Mouse (Mus musculus) erythroblast, embryonic 14.5 days (primary cell): ENCODE data around the gene Fhad1. TPM values are rescaled to one million over a fixed set of nuclear protein-coding genes. Genes with fewer than 3 reads are reported as not detected.

Experiments used
- H3K27me3 ChIP-seq: 2 replicates; pipeline ENCODE4 v1.6.1; 2012; ENCODE audit warnings: inconsistent platforms; ENCODE audit not compliant: control insufficient read depth
- H3K36me3 ChIP-seq: 2 replicates; pipeline ENCODE4 v1.6.1; 2012; ENCODE audit warnings: mild to moderate bottlenecking, inconsistent platforms; ENCODE audit not compliant: control insufficient read depth
- H3K4me1 ChIP-seq: 2 replicates; pipeline ENCODE4 v1.6.1; 2012; ENCODE audit warnings: inconsistent platforms; ENCODE audit not compliant: control insufficient read depth
- H3K4me3 ChIP-seq: replicated peaks from 2 replicates; pipeline ENCODE3; 2012; ENCODE audit warnings: moderate library complexity, mild to moderate bottlenecking, inconsistent platforms
- H3K9me3 ChIP-seq: 2 replicates; pipeline ENCODE4 v1.6.1; 2012; ENCODE audit warnings: low read length, inconsistent platforms, mixed read lengths; ENCODE audit not compliant: control insufficient read depth
- GATA1 ChIP-seq: IDR thresholded peaks from 2 replicates; pipeline ENCODE4 v1.6.1; 2012; ENCODE audit warnings: low read length, inconsistent platforms, mixed read lengths
- TAL1 ChIP-seq: IDR thresholded peaks from 3 replicates; pipeline ENCODE4 v1.6.1; 2012; ENCODE audit warnings: low read length, inconsistent platforms, mixed read lengths
- polyA plus RNA-seq: library from polyadenylated mRNA; stranded (reverse); fragments of >175 nt; gene quantifications from 2 replicates; pipeline ENCODE4 v1.2.3, GENCODE M21; 2012

Fhad1 gene
- not detected in 2 replicates for polyA plus RNA-seq

DNA sequence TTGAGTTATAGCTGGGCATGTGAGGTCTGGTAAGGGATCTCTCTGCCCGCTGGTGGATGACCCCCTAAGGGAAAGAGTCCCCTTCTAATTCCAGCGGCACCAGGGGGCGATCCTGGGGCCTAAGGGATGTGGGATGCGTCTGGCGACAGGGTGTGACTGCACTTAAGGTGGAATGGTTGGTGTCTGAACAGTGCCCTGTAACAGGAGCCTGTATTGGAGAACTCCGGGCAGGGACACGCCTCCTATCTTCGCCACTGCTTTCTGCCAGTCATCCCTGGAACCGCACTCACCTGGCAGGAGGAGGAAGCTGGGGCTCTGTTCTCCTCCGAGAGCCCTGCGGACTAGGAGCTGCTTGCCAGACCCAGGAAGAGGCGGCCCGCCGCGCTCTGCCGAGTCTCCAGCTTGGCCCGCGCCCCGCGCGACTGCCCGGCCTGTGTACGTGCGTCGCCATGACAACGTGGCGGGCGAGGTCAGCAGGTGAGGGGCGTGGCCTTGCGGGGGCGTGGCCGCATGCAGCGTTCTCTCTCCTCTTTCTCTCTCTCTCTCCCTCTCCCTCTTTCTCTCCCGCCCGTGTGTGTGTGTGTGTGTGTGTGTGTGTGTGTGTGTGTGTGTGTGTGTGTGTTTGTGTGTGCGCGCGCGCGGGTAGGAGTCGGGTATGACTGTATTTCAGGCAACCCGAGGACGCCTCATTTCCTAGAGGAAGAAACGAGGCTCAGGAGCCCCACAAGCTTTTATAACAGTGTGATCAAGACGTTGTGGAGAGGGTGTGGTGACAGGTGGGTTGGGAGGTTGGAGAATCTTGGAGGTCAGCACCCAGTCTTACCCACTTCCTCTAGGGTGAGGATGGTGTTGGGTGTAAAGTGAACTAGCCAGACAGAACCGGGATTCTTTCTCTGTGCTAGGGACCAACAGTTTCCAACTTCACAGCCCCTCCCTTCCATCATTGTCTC is at the start of gene Fhad1:
Fhad1 (minus strand) TSS at position 424 of the 950 bp plus-strand sequence.
- peaks cover 48% of the 10 kb centered on the region for H3K4me1 ChIP-seq
- H3K9me3 ChIP-seq = no peaks in the 10 kb centered on the region
- H3K4me3 ChIP-seq = peak within 1 kb of the TSS; percentile 42

GRCm38 (mm10) chr4:142063057-142063534 is 48.2 kb upstream of the Fhad1 start:
- H3K9me3 ChIP-seq = no peaks in the 10 kb centered on the region
- no peak overlapping the region for H3K4me3 ChIP-seq
- H3K4me1 ChIP-seq = peaks cover 23% of the 10 kb centered on the region
- H3K27me3 ChIP-seq = no peaks in the 10 kb centered on the region; the same call in 1 of the 2 replicates
- H3K36me3 ChIP-seq = no peaks in the 10 kb centered on the region
- no peak for TF ChIP-seq GATA1
- TF ChIP-seq TAL1 = no peak

More for the DNA sequence above, at the start of gene Fhad1:
- TF ChIP-seq GATA1 (no peak), TAL1 (no peak)
- H3K36me3 ChIP-seq = no peaks in the 10 kb centered on the region
- H3K27me3 ChIP-seq = peaks cover 57% of the 10 kb centered on the region

- TF ChIP-seq TAL1 = no peak
- TF ChIP-seq GATA1 = no peak
- no peaks in the 10 kb centered on the region; the same call in 1 of the 2 replicates for H3K27me3 ChIP-seq
- H3K36me3 ChIP-seq = no peaks in the 10 kb centered on the region
- peaks cover 23% of the 10 kb centered on the region for H3K4me1 ChIP-seq
- H3K9me3 ChIP-seq = no peaks in the 10 kb centered on the region
- no peak overlapping the region for H3K4me3 ChIP-seq
These were observed 46.8 kb upstream of the Fhad1 start for GRCm38 (mm10) chr4:142061485-142062240.

DNA sequence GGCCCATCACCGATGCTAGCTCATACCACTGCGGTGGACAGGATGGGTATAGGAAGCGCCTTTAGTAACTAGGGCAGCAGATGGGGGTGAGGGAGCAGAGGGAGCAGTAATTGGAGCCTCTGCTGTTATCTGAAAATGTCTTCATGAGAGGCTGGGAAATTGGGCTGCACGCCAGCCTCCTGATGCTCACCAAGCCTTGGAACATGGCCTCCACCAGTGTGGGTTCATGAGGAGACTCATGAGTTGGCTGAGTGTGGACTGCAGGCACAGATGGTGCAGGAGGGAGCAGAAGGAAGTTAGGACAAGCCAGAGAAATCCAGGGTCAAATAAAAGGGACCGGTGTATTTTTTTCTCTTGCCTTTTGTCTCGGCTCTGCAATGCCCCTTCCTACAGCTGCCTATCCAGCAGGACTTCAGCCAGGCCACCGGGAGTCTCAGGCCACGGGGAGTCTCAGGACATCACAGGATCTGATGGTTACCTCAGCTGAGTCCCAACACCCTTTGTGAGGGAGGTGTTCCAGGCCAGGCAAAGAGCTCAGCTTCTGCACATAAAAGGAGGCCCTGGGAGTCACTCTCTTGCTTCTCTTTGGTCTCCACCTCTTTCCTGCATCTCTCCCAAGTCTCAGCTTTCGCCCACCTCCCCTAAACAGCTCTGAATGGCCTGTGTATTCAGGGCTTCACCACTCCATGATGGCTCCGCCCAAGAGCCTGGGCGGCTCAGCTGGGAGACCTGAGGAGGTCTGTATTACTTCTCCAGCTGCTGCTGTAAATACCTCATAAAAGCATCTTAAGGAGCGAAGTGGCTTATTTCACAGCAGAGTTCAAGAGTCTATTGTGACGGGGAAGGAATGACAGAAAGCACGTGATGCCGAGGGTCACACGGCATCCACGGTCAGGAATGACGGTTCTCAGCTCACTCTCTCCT is 45.8 kb upstream of the Fhad1 start:
- Histone ChIP-seq H3K27me3 (no peaks in the 10 kb centered on the region; the same call in 1 of the 2 replicates), H3K36me3 (no peaks in the 10 kb centered on the region), H3K9me3 (no peaks in the 10 kb centered on the region), H3K4me3 (no peak overlapping the region), H3K4me1 (peaks cover 15% of the 10 kb centered on the region)
- TF ChIP-seq TAL1 (no peak), GATA1 (no peak)

DNA sequence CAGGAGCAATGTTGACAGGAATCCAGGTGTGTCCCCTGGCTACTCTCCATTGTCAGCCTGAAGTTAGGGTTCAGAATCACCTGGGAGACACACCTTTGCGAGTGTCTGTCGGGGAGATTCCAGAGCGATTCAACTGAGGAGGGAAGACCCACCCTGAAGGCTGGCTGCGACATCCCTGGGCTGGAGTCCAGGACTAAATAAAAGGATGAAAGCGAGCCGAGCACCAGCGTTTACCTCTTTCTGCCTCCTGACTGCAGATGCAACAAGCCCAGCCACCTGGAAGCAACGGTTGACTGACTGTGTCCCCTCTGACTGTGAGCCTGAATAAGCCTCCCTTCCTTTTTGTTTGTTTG is 44.9 kb upstream of the Fhad1 start:
- TF ChIP-seq GATA1 (no peak), TAL1 (no peak)
- no peaks in the 10 kb centered on the region; the same call in 1 of the 2 replicates for H3K27me3 ChIP-seq

GRCm38 (mm10) chr4:142059113-142059840 is 44.4 kb upstream of the Fhad1 start:
- no peaks in the 10 kb centered on the region for H3K36me3 ChIP-seq
- no peak overlapping the region for H3K4me3 ChIP-seq
- TF ChIP-seq GATA1 (no peak), TAL1 (no peak)
- H3K27me3 ChIP-seq = no peaks in the 10 kb centered on the region; the same call in 1 of the 2 replicates
- peaks cover 7% of the 10 kb centered on the region for H3K4me1 ChIP-seq
- no peaks in the 10 kb centered on the region for H3K9me3 ChIP-seq

More for the DNA sequence above, 44.9 kb upstream of the Fhad1 start:
- Histone ChIP-seq H3K4me1 (peaks cover 6% of the 10 kb centered on the region), H3K36me3 (no peaks in the 10 kb centered on the region), H3K4me3 (no peak overlapping the region), H3K9me3 (no peaks in the 10 kb centered on the region)

- Histone ChIP-seq H3K4me3 (no peak overlapping the region), H3K4me1 (peaks cover 16% of the 10 kb centered on the region), H3K27me3 (no peaks in the 10 kb centered on the region), H3K36me3 (no peaks in the 10 kb centered on the region), H3K9me3 (no peaks in the 10 kb centered on the region)
- no peak for TF ChIP-seq TAL1
These were observed 42.8 kb upstream of the Fhad1 start for GRCm38 (mm10) chr4:142057529-142058216.

DNA sequence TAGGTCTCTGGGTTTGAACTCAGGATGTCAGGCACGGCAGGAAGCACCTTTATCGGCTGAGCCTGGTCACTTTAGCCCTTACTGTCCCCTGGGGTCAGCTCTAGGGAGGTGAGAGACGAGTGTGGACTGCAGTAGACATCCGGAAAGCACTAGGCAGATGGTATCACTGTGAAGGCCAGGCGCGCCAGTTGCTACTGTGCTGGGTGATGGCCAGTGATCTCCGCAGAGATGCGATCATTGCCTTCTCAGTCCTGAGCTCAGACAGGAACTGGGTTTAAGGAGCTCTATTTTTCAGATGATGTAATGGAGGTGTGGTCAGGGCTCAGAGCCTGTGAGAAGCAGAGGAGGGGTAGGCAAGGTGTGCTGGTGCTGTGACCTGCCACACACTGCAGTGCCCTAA is 40.7 kb upstream of the Fhad1 start:
- TF ChIP-seq TAL1 (no peak), GATA1 (no peak)
- no peaks in the 10 kb centered on the region for H3K27me3 ChIP-seq
- no peaks in the 10 kb centered on the region for H3K9me3 ChIP-seq
- H3K36me3 ChIP-seq = no peaks in the 10 kb centered on the region
- peaks cover 32% of the 10 kb centered on the region for H3K4me1 ChIP-seq
- no peak overlapping the region for H3K4me3 ChIP-seq
